Mouse (Mus musculus) kidney, embryonic 14.5 days (tissue): ENCODE data around the gene Pdhb. TPM values are rescaled to one million over a fixed set of nuclear protein-coding genes. Genes with fewer than 3 reads are reported as not detected.
A peak's percentile ranks its signal among the peaks of the same experiment; 100 is the strongest.

Source experiments
- ATAC-seq: fragments of 200-750 bp; cut with Nextera tagmentation; 2 replicates; pipeline ENCODE4 v1.8.0; 2017; ENCODE audit warnings: moderate number of reproducible peaks, mild to moderate bottlenecking, moderate TSS enrichment, moderate library complexity; ENCODE audit not compliant: low FRiP score, low TSS enrichment
- H3K27ac ChIP-seq: fragments of 300-500 bp; sonication (generic); 2 replicates; pipeline ENCODE4 v1.5.1; 2014; ENCODE audit warnings: low read depth, mild to moderate bottlenecking, low read length, moderate library complexity, mixed read lengths
- H3K27me3 ChIP-seq: fragments of 300-500 bp; sonication (generic); 2 replicates; pipeline ENCODE4 v1.6.1; 2014; ENCODE audit warnings: mild to moderate bottlenecking, low read length; ENCODE audit not compliant: control insufficient read depth, insufficient read depth
- H3K36me3 ChIP-seq: fragments of 300-500 bp; sonication (generic); 2 replicates; pipeline ENCODE4 v1.6.1; 2014; ENCODE audit warnings: low read length, mixed read lengths; ENCODE audit not compliant: control insufficient read depth, insufficient read depth
- H3K4me1 ChIP-seq: fragments of 300-500 bp; sonication (generic); 2 replicates; pipeline ENCODE4 v1.6.1; 2014; ENCODE audit warnings: low read length, mixed read lengths; ENCODE audit not compliant: control insufficient read depth, insufficient read depth
- H3K4me2 ChIP-seq: fragments of 300-500 bp; sonication (generic); replicated peaks from 2 replicates; pipeline ENCODE4 v1.6.1; 2014; ENCODE audit warnings: low read depth, mild to moderate bottlenecking, low read length
- H3K4me3 ChIP-seq: fragments of 300-500 bp; sonication (generic); 2 replicates; pipeline ENCODE4 v1.5.1; 2014; ENCODE audit warnings: mild to moderate bottlenecking, low read length
- H3K9ac ChIP-seq: fragments of 300-500 bp; sonication (generic); 2 replicates; pipeline ENCODE4 v1.6.1; 2014; ENCODE audit warnings: low read depth, mild to moderate bottlenecking, low read length, moderate library complexity
- H3K9me3 ChIP-seq: fragments of 300-500 bp; sonication (generic); 2 replicates; pipeline ENCODE4 v1.6.1; 2016; ENCODE audit warnings: low read length; ENCODE audit not compliant: control insufficient read depth
- WGBS: fragments of 180-500 bp; shearing (Covaris S2); extraction: QIAGEN DNeasy Blood & Tissue Kit; methylation state at CpG from one replicate; pipeline ENCODE4 v1.1.7; 2014; 5-methylcytosine and 5-hydroxymethylcytosine counted together
- polyA plus RNA-seq: library from polyadenylated mRNA; unstranded; fragments of >200 nt; fragmentation: Nextera tagmentation; extraction: Ambion mirVana; gene quantifications from 2 replicates; pipeline ENCODE4 v1.2.1, GENCODE M21; 2014

Gene Pdhb
- polyA plus RNA-seq: 231 and 247 TPM in 2 replicates

- Histone ChIP-seq H3K27ac (peak within 1 kb of the TSS; percentile 69), H3K9ac (peak within 1 kb of the TSS; percentile 91), H3K36me3 (peaks cover 27% of the 10 kb centered on the region), H3K27me3 (no peaks in the 10 kb centered on the region), H3K4me1 (peaks cover 8% of the 10 kb centered on the region), H3K4me3 (peak within 1 kb of the TSS; percentile 98), H3K4me2 (peak within 1 kb of the TSS; percentile 52), H3K9me3 (no peaks in the 10 kb centered on the region)
- peak; percentile 100 for ATAC-seq
- under 1% methylated on average over 64 of the region's 64 CpGs for WGBS
These were observed at the start of gene Pdhb for GRCm38 (mm10) chr14:8172507-8173410. Gene Pdhb (minus strand): TSS chr14:8173025.

DNA sequence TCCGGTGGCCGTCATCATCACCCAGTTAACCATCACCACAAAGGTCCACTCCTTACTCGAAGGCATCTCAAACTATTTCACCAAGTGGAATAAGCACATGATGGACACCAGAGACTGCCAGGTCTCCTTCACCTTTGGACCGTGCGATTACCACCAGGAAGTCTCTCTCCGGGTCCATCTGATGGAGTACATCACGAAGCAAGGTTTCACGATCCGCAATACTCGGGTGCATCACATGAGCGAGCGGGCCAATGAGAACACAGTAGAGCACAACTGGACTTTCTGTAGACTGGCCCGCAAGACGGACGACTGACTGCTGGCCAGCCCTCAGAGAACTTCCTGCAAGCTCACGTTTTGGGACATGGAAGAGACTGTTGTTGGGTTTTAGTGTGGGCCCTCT is 49.7 kb upstream of the Pdhb start:
- ATAC-seq: no peak
- Histone ChIP-seq H3K9me3 (no peaks in the 10 kb centered on the region), H3K36me3 (peaks cover 10% of the 10 kb centered on the region; the same call in 1 of the 2 replicates), H3K27me3 (no peaks in the 10 kb centered on the region), H3K9ac (no peak overlapping the region), H3K4me2 (no peak overlapping the region), H3K27ac (no peak overlapping the region), H3K4me1 (peaks cover 7% of the 10 kb centered on the region; the same call in 1 of the 2 replicates), H3K4me3 (no peak overlapping the region)
- WGBS: 94% methylated on average over 16 of the region's 16 CpGs

GRCm38 (mm10) chr14:8220912-8221311 is 48.1 kb upstream of the Pdhb start:
- Histone ChIP-seq H3K27me3 (no peaks in the 10 kb centered on the region), H3K27ac (no peak overlapping the region), H3K9ac (no peak overlapping the region), H3K4me2 (no peak overlapping the region), H3K9me3 (no peaks in the 10 kb centered on the region), H3K36me3 (peaks cover 10% of the 10 kb centered on the region; the same call in 1 of the 2 replicates), H3K4me3 (no peak overlapping the region), H3K4me1 (peaks cover 8% of the 10 kb centered on the region; the same call in 1 of the 2 replicates)
- no peak for ATAC-seq
- WGBS: 96% methylated on average over 2 of the region's 2 CpGs

GRCm38 (mm10) chr14:8220306-8220705 is 47.5 kb upstream of the Pdhb start:
- 69% methylated on average over 7 of the region's 7 CpGs for WGBS
- Histone ChIP-seq H3K27ac (no peak overlapping the region), H3K4me2 (no peak overlapping the region), H3K27me3 (no peaks in the 10 kb centered on the region), H3K4me3 (no peak overlapping the region), H3K9me3 (no peaks in the 10 kb centered on the region), H3K4me1 (peaks cover 13% of the 10 kb centered on the region; the same call in 1 of the 2 replicates), H3K36me3 (peaks cover 10% of the 10 kb centered on the region; the same call in 1 of the 2 replicates), H3K9ac (no peak overlapping the region)
- ATAC-seq: no peak

DNA sequence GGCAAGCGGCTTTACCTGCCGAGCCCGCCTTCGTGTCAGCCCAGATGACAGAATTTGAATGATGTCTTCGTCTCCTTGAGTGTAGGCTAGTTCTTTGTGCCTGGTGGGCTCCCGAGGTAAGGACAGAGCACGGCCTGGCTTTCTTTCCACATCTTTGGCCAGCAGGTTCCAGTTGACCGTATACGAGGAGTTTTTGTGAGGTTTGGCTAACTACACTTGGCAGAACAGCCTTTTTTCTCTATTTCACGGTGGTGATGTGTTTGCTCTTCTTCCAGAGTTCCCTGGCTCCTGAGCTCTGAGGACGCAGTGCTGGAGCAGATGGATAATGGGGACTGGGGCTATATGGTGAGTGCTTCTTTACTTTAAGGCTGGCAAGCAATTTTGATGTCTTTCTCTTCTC is 47.1 kb upstream of the Pdhb start:
- Histone ChIP-seq H3K4me2 (no peak overlapping the region), H3K27ac (no peak overlapping the region), H3K36me3 (peaks cover 10% of the 10 kb centered on the region; the same call in 1 of the 2 replicates), H3K4me3 (no peak overlapping the region), H3K4me1 (peaks cover 14% of the 10 kb centered on the region; the same call in 1 of the 2 replicates), H3K9ac (no peak overlapping the region), H3K27me3 (no peaks in the 10 kb centered on the region), H3K9me3 (no peaks in the 10 kb centered on the region)
- WGBS: 73% methylated on average over 11 of the region's 11 CpGs
- ATAC-seq: no peak

DNA sequence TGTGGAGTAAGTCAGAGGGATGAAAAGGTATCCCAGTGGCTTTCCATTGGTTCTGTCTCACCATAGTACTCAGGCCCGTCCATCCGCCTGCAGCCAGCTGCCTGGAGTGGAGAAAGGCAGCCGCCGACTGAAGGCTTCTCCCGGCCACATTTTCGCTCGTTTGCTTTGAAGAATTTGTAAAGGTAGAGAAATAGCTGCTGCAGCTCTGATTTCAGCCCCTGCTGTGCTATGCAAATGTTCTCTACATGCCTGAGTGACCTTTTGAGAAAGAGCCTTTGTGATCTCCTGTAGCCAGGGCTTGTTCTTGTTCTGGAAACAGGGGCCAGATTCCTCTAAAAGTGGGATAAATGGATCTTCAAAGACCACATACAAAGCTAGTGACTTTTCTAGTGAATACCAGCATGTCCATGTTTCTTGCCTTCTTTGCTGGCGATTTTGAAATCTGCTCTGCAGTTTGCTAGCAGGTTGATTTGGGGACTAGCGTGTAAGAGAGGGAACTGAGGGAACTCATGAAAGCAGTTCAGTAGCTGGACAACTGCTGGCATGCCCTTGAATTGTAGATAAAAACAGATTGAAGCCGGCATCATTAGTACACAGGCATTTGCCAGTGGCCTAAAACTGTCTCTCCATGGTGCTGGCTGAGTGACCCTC is 46.0 kb upstream of the Pdhb start:
- H3K9ac ChIP-seq: no peak overlapping the region
- no peaks in the 10 kb centered on the region for H3K9me3 ChIP-seq
- H3K27ac ChIP-seq: peak overlapping the region; percentile 25; the same call in 1 of the 2 replicates
- ATAC-seq: no peak
- 31% methylated on average over 10 of the region's 10 CpGs for WGBS
- H3K27me3 ChIP-seq: no peaks in the 10 kb centered on the region
- H3K4me2 ChIP-seq: no peak overlapping the region
- H3K36me3 ChIP-seq: peaks cover 10% of the 10 kb centered on the region; the same call in 1 of the 2 replicates
- H3K4me3 ChIP-seq: no peak overlapping the region
- H3K4me1 ChIP-seq: peaks cover 17% of the 10 kb centered on the region; the same call in 1 of the 2 replicates

DNA sequence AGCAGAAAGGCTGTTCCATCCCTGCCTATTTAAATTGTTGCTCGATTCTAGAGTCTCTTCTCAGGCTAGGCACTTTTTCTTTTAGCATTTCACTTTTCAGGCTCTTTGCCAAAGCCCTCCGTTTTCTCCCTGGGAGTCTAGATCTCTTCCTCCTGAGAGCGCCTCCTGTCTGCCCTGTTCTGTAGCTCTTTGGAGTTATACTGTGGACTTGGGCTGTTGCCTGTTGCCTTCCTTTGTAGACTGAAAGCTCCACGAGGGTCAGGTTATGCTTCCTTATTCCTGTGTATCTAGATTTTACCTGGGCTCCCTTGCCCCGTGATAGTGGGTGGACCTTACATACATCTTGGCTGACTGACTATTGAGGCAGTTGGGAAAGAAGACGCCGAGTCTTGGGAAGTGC is 45.4 kb upstream of the Pdhb start:
- no peak overlapping the region for H3K4me2 ChIP-seq
- 55% methylated on average over 7 of the region's 7 CpGs for WGBS
- no peak for ATAC-seq

DNA sequence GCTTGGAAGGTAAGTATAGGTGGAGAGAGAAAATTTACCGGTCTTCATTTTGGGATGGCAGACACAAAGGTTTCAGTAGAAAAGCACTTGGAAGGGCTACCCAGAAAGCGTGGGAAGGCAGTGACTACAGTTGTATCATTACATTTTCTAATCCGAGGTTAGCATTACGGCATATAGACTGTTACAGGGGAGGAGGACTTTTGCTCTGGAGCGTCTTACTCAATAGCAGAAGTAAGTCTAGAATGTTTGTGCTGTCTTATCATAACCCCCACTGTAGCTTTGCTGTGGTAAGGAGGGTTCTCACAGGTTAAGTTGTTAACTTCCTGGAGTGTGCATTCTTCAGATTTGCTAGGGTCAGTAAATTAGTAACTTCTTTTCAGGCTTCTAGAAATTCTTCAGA is 43.3 kb upstream of the Pdhb start:
- H3K27ac ChIP-seq: no peak overlapping the region

More for the DNA sequence above, 45.4 kb upstream of the Pdhb start:
- no peaks in the 10 kb centered on the region for H3K27me3 ChIP-seq
- peaks cover 8% of the 10 kb centered on the region; the same call in 1 of the 2 replicates for H3K36me3 ChIP-seq
- no peak overlapping the region for H3K9ac ChIP-seq
- H3K4me3 ChIP-seq: no peak overlapping the region
- peak overlapping the region; percentile 25; the same call in 1 of the 2 replicates for H3K27ac ChIP-seq
- peaks cover 17% of the 10 kb centered on the region; the same call in 1 of the 2 replicates for H3K4me1 ChIP-seq
- H3K9me3 ChIP-seq: no peaks in the 10 kb centered on the region

More for the DNA sequence above, 43.3 kb upstream of the Pdhb start:
- Histone ChIP-seq H3K9me3 (no peaks in the 10 kb centered on the region), H3K4me2 (peak overlapping the region; percentile 84; the same call in 1 of the 2 replicates), H3K36me3 (no peaks in the 10 kb centered on the region), H3K9ac (no peak overlapping the region), H3K4me1 (peaks cover 17% of the 10 kb centered on the region; the same call in 1 of the 2 replicates), H3K4me3 (peak overlapping the region; percentile 69; the same call in 1 of the 2 replicates), H3K27me3 (no peaks in the 10 kb centered on the region)
- no peak for ATAC-seq
- WGBS: 60% methylated on average over 5 of the region's 5 CpGs
